Mouse (Mus musculus) thymus, postnatal 4 days (tissue): ENCODE data around the gene Cercam.

Experiments used
- DNase-seq: peaks from one replicate; pipeline ENCODE4 v3.0.0; 2021

The Cercam gene

DNA sequence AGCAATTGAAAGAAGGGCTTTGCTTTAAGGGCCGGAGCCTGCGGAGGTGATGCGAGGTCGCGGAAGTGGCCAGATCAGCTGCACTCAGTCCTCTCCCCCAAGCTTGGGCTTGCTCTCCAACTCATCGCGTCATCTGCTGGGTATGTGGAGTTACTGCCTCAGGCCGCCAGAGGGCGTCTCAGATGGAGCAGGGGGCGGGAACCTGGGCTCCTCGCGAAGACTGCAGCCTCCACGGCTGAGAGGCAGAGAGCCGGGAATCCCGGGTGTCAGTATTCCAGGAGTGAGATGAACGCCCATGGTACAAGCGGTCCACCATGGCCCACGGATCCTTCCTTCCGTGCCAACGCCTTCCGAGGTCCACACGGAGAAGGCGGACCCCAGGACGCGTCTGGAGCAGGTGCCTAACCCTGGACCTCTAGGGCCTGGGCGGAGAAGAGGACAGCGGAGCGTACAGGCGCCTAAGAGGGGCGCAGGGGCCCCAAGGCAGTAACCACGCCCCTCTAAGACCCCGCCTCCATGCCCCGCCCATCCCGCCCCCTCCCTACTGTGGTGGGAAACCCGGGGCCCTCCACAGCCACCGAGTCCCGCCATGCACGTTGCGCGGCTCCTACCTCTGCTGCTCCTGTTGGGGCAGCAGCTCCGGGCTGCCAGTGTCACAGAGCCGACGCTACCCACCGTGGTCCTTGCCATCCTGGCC, at the start of gene Cercam:
TSS of gene Cercam (plus strand) at position 216 of the 697 bp plus-strand sequence.
- DNase-seq, result peak; percentile 89

DNA sequence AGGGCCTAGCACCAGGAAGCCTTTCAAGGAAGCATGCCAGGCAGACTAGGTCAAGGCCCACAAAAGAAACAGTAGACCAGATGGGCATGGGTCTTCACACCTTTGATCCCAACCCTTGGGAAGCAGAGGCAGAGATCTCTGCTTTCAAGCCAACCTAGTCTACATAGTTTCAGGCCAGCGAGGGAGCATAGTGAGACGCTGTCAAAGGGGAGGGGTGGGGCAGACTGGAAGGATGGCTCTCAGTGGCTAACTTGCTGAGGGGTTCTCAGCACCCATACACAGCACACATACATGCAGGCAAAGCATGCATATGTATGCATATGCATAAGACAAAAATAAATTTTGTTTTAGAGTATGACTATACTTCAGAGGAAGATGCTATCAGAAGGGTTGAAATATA, 49.6 kb upstream of the Cercam start:
- no peak for DNase-seq

DNA sequence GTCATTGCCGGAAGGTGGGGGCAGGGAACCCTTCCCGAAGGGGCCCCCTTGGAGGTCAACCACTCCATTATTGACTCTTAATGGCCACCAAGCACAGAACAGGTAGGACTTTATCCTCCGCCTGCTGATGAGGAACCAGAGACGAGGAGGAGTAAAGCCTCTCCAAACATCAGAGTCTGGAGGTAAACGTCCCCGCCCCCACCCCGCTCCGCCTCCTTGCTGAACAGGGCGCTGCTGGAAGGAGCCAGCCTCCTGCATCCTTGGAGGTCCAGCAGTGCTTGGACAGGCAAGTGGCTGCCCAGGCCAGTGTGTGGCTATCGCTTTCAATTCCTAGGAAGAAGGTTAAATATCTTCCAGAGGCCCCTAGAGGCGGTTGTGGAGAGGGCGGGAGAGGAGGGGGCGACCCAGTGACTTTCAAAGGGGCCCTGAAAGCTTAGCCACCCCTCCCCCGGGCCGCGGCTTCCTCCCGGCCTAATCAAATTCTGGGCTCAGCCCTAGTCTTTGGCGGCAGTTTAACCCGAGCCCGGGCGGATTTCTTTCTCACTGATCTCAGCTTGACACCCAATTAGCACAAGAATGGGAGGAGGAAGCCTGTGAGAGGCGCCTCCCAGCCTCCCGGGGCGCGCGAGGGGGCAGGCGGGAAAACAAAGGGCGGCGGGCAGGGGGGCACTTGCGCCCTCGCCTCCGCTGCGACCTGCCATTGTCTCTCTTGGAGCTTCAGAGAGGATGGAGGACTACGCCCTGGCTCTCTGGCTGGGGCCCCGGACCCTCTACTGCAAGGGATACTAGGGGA, 48.7 kb upstream of the Cercam start, which contains the start of gene Urm1:
TSS of gene Urm1 (plus strand) at position 51 of the 793 bp plus-strand sequence.
- peak; percentile 78 for DNase-seq

DNA sequence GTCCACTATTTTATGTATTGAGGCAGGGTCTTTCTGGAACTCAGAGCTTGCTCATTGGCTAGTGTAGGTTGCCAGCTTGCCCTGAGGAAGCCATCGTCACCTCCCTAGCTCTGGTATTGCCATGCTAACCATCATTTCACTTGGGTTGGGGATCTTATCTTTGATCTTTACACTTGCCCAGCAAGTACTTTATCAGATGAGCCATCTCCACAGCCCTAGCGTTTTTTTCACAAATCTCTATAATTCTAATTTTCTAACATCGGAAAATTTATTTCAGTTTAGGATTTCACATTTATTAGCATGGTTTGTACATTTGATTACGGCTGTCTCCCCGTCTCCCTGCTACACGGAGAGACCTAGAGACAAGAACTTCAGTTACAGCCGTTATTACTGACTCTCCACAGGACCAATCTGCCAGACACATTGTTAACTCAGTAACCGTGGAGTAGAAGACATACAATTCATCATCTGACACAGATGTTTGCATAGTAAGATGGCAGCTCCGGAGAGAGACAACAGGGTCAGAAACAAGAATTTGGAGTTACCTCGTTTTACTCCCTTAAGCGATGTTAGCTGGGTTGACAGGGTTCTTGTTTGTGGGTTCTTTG, 42.5 kb upstream of the Cercam start:
- DNase-seq, result no peak

DNA sequence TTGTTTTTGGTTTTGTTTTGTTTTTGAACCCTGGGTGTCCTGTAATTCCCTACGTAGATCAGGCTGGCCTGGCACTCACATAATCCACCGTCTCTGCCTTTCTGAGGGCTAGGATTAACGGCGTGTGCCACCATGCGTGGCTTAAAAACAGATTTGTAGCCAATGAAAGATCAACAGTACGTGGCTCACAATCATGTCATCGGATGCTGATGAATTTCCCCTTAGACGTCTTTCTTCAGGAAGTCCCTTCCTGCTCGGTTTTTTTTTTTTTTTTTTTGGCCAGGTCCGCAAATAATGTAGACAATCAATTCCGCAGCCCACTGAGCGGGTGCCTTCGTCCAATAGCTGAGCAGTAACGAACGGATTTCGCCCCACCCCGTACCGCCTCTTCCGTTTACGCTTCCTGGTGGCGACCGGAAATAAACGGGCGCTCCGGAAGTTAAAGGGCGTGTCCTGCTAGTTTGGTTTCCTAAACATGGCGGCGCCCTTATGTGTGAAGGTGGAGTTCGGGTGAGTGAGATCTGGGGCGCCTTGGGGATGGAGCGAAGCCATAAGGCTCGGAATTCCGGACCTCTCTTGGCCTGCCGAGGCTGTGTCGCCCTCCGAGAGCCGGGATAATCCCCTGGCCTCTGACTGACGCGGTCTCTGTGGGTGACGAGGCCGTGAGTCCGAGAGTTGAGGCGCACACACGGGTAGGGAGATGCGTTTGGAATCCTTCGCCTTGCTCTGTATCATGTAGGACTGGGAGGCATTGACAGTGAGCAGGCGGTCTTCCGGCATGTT, 41.8 kb upstream of the Cercam start:
- peak; percentile 91 for DNase-seq

DNA sequence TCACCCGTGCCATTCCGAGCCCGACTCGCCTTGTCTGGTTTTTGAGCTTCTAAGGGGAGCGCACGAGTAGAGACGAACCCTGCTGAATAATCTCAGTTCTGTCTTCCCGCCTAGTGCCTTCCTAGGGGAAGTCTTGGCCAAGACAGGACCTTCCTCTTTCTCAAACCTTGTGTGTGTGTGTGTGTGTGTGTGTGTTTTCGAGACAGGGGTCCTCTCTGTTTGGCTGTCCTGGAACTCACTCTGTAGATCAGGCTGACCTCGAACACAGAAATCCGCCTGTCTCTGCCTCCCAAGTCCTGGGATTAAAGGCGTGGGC, 41.3 kb upstream of the Cercam start:
- no peak for DNase-seq

DNA sequence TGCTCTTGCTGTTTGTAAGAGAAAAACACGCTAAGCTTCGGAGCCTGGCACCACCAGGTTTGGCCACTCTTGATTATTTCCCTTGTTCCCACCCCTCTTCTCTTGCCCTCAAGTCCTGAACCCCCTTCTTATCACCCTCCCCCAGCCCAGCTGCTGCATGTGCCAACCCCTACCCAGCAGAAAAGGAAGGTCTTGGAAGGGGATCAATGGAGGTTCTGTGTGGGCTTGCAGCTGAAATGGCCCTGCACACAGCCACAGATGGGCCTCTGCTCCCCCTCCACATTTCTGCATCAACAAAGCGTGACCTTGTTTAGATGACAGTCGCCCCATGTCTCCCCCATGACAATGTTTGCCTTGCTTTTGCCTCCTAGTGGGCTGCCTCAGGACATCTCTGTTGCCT, 37.9 kb upstream of the Cercam start:
- DNase-seq, result no peak

DNA sequence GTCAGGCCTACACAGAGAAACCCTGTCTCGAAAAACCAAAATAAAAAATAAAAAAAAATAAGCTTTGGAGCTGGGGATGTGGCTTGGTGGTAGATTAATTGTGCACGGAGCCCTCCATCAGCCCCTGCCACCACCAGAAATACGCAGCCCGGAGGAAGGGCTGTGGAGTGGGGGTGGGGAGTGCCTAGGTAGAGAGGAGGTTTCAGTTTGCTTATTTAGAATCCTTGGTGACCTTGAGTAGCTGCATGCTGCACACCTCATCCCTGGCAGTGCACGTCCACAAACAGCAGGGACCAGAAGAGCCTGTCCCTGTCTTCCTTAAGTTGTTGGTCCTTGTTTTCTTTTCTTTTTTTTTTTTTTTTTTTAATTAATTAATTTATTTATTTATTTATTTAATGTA, 35.2 kb upstream of the Cercam start:
- no peak for DNase-seq

DNA sequence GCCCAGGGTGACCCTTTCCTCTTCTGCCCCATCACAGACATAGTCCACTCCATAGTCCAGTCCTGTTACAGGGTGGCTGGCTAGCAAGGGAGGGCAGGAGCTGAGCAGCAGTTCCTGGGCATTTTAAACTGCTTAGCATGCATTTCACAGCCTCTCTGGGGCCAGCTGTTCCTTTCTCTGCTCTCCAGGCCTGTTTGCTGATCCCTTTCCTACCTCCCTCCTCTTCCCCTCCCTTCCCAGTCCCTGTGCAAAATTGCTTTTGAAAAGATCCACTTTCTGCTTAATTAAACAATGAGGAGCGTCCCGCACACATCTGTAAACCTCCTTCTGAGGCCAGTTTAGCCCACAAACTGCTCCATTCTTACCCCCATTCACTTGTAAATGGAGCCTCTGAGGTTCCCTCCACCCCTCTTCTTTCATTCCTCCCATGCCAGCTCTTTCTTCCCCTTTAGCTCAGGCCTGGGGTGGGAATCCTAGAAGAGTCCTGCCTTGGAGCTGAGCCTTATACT, 33.5 kb upstream of the Cercam start:
- no peak for DNase-seq

DNA sequence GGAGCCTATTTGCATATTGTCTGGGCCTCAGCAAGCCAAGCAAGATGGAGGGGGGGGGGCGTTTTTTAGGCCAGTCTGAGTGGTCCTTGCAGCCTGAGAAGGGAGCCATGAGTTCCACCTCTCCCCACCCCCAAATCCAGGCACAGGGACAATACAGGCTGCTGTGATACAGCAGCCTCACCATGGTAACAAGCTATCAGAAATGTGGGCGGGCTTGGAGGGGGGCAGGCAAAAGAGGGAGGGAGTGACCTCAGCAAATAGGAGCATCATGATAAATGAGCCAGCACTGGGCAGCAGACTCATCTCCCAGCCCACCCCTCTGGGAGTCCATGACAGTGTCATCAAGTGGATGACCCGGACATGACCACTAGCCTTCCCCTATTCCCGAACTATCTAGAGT, 29.5 kb upstream of the Cercam start:
- DNase-seq, result no peak

DNA sequence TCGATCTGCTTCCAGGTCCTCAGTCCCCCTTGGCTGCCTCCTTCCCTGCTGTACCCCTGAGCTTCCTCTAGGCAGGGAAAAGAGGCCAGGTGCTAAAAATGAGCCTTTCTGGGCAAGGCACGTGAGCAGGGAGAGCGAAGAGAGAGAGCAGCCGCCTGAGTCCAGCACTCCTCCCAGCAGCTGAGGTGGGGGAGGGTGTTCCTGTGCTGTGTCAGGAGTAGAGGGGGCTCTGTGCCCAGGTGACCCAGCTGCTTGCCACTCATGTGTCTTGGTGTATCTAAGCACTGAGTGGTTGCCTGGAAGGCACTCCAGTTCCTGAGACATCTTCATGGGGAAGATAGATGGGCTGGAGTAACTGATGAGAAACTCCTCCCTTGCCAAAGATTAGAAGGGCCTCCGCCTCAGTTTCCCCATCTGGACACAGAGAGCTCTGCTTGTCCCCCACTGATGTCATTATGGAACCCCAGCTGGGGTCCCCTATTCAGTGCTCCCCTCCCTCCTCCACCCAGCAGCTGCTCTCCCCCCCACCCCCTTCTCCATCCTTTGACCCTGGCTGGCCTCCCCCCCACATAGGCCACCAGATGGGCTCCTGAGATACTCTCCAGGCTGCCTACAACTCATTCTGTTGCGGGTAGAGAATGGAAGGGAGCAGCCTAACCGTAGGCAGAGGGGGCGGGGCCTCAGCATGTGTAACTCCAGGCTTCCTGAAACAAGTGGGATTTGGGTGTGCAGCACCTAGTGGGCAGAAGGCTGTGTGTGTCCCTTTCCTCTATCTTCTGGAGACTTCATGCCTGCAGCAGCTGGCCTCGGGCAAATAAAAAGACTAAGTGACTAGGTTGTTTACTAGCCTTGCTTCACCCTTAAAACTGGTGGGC, 25.5 kb upstream of the Cercam start:
- DNase-seq, result no peak

DNA sequence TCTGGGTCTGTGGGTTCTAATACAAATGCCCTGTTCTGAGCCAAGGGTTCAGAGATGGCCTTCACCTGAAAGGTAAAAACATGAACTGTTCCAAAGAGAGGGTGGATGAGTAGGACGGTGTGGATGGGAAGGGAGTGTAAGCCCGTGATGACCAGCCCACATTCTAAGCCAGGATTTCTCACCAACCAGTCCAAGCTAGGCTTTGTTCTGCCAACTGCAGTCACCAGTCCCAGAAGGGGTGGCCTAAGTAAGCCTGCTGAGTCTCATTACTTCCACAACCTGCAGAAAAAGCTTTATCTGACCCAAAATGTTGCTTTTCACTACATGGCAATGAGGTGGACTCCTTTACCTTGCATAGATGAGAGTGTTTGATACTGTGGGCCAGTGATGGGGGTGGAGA, 24.8 kb upstream of the Cercam start:
- DNase-seq, result no peak

DNA sequence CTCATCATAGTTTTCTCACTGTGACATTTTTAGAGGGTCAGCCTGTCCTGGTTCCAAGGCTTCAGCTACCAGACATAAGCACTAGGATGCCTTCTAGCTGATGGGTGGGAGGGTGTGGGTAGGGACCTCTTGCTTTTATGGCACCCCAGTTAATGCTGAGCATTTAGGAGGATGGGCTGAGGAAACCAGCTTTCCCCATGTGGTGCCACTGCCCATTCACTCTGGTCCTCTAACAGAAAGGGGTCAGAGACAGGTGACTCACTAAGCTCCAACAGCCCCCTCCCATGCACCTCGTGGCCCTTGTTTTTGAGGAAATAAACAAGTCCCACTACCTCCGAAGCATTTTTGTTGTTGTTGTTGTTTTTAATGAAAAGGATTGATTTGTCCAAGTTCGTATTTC, 24.3 kb upstream of the Cercam start:
- no peak for DNase-seq

DNA sequence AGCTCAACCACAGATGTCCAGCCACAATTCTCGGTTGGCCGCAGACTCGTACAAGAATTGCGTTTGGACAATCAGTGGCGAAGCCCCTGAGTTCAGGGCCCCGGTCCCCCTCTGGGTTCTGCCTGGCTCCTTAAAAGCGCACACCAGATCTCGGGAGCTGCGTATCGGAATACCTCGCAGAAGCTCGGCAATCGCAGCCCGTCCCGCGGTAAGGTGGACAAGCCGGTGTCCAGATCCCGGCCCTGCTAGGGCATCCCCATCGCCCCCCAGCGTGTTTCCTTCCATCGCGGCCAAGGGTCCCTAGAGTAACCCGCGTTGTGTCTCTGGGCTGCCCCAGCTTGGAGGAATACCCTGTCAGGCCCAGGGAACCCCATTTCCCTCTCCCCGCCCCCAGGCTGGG, 23.3 kb upstream of the Cercam start:
- no peak for DNase-seq

DNA sequence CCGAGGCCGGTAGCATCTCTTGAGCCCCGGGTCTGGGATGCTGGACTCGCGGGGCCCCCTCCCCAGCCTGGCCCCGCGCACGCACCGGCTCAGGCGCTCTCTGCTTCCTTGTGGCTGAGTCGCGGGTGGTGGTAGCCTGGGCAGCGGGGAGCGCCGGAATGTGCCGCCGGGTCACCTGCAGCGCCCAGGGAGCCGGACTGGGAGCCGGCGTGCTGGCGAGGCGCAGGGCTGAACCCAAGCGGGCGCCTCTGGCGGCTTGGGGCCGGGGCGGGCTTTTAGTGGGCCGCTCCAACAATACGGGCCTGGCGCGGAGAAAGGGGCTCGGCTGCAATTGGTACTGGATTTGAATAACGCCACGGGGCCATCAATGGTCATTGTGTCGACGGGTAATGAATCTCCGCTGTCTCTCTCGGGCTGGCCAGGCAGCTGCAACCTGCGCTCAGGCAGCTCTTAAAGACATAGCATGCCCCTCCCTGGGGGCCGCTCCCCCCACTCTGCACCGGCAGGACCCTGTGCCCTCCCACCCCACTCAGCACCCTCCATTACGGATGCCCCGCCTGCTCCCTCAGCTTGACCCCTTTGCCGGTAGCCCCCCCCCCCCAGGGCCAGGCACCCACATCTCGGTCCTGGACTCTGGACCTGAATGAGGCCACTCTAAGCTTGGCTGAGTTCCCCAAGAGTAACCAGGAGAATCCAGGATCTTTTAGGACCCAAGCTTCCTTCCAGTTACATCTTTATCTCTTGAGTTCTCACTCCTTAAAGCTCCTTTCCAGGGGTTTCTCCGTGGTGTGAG, 22.7 kb upstream of the Cercam start:
- DNase-seq, result no peak

DNA sequence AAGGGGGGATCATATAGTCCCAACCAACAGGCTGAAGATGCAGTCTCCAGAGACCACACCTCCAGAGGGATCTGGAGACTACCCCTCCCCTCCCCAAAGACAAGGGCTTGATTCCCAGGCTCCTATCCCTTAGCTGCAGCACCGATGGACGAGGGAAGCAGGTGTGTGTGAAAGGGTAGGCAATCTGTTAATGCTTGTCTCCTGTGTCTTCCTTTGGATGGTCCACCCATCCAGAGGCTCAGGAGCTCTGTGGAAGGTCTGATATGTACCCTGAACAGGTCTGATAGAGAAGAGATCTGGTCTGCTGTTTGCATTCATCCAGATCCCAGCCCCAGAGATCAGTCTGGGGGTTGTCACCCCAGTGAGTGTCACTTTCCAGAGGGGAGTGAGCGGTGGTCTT, 22.1 kb upstream of the Cercam start:
- DNase-seq, result no peak

DNA sequence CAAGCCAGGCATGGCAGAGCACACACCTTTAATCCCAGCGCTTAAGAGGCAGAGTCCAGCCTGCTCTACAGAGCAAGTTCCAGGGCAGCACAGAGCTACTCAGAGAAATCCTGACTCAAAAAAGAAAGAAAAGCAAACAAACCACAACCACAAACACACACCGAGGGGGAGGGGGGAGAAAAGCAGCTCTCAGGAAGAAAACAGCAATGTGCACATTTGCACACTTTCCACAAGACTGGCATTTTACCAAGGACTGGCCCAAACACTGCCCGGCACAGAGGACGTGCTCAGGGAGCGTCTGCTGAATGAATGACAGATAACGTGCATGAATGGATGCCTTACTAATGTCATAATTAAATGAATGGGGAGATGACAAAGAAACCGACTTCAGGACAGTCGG, 19.9 kb upstream of the Cercam start:
- peak; percentile 25 for DNase-seq

DNA sequence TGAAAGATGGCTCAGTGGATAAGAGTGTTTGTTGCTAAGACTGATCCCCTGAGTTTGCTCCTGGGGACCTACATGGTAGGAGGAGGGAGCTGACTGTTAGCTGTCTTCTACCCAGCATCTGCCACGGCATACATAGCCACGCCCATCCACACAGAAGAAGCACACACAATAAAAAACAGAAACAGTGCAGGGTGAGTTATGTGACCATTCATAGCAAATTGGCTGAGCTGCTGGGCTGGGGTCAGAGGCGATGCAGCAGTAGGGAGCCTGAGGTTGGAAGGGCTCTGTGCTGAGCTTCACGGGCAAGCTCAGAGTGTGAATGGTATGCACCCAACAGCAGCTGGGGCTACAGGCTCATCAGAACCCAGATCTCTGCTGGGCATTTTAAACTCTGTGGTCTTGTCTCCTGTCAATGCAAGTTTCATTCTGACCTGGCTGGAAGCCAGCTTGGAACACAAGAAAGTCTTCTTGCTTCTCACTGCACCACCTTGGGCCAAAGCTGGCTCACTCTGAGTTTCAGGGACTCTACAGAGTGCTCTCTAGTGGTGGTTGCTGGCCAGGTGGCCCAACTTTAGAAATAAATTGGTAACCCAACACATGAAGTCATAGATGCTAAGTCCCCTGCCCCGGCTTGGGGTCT, 19.0 kb upstream of the Cercam start:
- DNase-seq, result peak; percentile 37

DNA sequence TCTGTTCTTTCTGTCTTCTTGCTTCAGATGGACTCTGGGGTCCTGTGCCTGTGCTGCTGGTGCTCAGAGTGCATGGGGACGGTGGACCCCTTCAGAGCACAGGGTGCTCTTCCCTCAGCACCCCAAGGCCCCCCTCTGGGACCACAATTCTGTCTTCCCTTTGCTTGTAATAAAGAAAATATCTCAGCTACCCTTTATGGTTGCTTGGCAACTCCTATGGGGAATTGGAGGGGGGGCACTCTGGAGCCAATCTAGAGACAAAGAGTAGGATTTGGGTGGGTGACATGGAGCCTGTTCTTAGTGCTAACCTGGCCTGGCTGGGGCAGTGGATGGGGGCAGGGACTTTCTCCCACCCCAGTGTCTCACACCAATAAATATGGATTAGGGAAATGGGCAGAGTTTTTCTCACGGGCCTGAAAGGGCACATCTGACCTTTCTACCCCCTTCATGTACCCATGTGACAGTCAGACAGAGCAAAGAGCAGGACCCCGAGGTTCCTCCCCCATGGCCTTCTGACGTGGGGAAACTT, 15.9 kb upstream of the Cercam start:
- DNase-seq, result no peak

DNA sequence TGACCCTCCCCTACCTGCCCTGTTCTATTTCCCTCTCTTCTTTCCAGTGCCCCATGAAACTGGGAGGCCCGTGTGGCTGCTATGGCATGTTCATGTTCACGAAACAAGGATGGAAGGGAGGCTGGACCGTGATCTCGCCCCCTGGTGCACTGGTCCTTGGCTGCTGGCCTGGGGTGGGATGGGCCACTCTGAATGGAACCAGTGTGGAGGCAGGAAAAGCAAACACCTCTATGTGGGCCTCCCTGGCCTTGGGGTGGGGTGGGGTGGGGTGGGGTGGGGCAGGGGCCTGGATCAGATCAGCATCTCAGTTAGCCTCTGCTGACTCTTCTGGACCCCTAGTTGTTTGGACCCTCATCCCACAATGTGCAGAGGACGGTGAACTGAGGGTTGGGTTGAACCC, 15.2 kb upstream of the Cercam start:
- no peak for DNase-seq
